Mouse (Mus musculus): ENCODE data around the gene Ppm1n. TPM values are rescaled to one million over a fixed set of nuclear protein-coding genes. Genes with fewer than 3 reads are reported as not detected.

The Ppm1n gene
- total and polyA plus RNA-seq, 3 experiments: not detected

DNA sequence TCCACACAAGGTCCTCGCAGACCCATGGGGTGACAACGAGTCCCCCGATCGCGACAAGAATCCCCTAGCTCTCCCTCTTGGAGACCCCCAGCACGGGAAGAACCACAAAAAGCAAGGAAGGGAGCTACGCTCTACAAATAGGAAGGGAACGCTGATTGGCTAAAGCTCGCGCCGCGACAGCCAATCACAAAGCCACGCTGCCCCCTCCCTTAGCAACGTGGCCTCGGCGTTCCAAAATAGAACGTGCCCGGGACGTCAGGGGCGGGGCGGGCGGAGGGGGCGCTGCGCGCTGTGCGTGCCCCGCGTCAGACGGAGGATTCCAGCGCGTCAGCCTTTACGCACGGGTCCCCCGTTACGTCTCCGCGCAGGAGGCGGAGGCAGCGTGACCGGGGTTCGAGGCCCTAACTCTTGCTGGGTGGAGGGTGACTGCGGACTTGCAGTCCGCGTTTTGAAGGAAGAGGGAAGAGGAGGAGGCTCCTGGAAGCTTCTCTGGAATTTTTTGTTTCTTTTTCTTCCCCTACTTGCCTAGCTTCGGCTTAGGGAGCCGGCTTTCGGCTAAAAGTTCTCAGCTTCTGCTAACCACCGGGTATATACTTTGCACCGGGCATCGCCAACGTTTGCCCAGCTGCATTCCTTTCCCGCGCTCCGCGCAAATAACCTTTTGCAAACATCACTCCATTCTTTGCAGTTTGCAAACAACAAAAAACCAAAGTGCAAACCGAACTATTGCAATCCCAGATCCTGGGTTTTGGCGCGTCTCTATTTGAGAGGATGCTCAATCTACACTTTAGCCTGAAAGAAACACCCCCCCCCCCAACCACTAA lies 28.8 kb upstream of the Ppm1n start (continued):
- peak; percentile 81 for TF ChIP-seq HCFC1 (IDR thresholded peaks at IDR 0.05; ENCODE audit: low read depth, low read length)
- TF ChIP-seq GATA1 (IDR thresholded peaks at IDR 0.05; ENCODE audit: low read depth, low read length): no peak
- peak; percentile 51; the same call in 1 of the 2 replicates for TF ChIP-seq CHD2 (IDR thresholded peaks at IDR 0.05; ENCODE audit: low read length)
- TF ChIP-seq MAZ (IDR thresholded peaks at IDR 0.05; ENCODE audit: low read depth, low read length): peak; percentile 98
- TF ChIP-seq CTCF (IDR thresholded peaks at IDR 0.05 in 2 of 3, conservative IDR thresholded peaks at IDR 0.05 in 1 of 3; ENCODE audit: control insufficient read depth in 1 of 3, insufficient read depth in 1 of 3, low read depth in 2 of 3, low read length in 3 of 3, poor library complexity in 1 of 3, severe bottlenecking in 1 of 3): no peak
- TF ChIP-seq EP300 (IDR thresholded peaks at IDR 0.05; ENCODE audit: low read depth in 1 of 2, low read length in 2 of 2): 0 out of 4 replicates have a peak, but pooled peaks of 1 of the 2 experiments have one; percentile 9
- TF ChIP-seq MAFK (IDR thresholded peaks at IDR 0.05; ENCODE audit: borderline replicate concordance, low read depth, low read length): no peak
- no peak for TF ChIP-seq UBTF (IDR thresholded peaks at IDR 0.05; ENCODE audit: borderline replicate concordance, insufficient read depth, low read depth, low read length)
- TF ChIP-seq MEF2A (IDR thresholded peaks at IDR 0.05; ENCODE audit: extremely low read depth, insufficient replicate concordance, low read depth, low read length, poor library complexity, severe bottlenecking): 0 out of 2 replicates have a peak, but pooled peaks have one; percentile 45
- TF ChIP-seq TCF12 (IDR thresholded peaks at IDR 0.05; ENCODE audit: low read depth, low read length): 0 out of 2 replicates have a peak, but pooled peaks have one; percentile 15
- TF ChIP-seq MYB (IDR thresholded peaks at IDR 0.05; ENCODE audit: low read depth, low read length): no peak
- 0 out of 2 replicates have a peak, but pooled peaks have one; percentile 64 for TF ChIP-seq E2F4 (IDR thresholded peaks at IDR 0.05; ENCODE audit: borderline replicate concordance, low read depth, low read length)
- TF ChIP-seq ETS1 (IDR thresholded peaks at IDR 0.05; ENCODE audit: low read depth, low read length): peak; percentile 66; the same call in 1 of the 2 replicates
- TF ChIP-seq SMC3 (IDR thresholded peaks at IDR 0.05; ENCODE audit: low read depth, low read length): no peak
- no peak for TF ChIP-seq RAD21 (IDR thresholded peaks at IDR 0.05; ENCODE audit: low read depth, low read length)
- peak; percentile 42; the same call in 1 of the 2 replicates for TF ChIP-seq ZMIZ1 (IDR thresholded peaks at IDR 0.05; ENCODE audit: low read depth, low read length)
- no peak for TF ChIP-seq ZKSCAN1 (IDR thresholded peaks at IDR 0.05; ENCODE audit: low read depth, low read length)
- peak; percentile 96 for TF ChIP-seq SIN3A (IDR thresholded peaks at IDR 0.05; ENCODE audit: low read length)
- TF ChIP-seq MAX (IDR thresholded peaks at IDR 0.05; ENCODE audit: low read length): peak; percentile 88
- no peak; the same call in 1 of the 2 replicates for TF ChIP-seq KAT2A (conservative IDR thresholded peaks at IDR 0.05; ENCODE audit: low read depth, low read length)
- no peak for TF ChIP-seq ZC3H11A (IDR thresholded peaks at IDR 0.05; ENCODE audit: low read depth, low read length)

All from MEL (cell line).